Mouse (Mus musculus): ENCODE measurements at regions not wholly inside any gene's neighbourhood (a gene's known extent, or its start where the extent isn't known, plus 50 kb on each side); places are given as distances from the start of the nearest gene placed in this dataset.
A peak's percentile ranks its signal among the peaks of the same experiment; 100 is the strongest.

DNA sequence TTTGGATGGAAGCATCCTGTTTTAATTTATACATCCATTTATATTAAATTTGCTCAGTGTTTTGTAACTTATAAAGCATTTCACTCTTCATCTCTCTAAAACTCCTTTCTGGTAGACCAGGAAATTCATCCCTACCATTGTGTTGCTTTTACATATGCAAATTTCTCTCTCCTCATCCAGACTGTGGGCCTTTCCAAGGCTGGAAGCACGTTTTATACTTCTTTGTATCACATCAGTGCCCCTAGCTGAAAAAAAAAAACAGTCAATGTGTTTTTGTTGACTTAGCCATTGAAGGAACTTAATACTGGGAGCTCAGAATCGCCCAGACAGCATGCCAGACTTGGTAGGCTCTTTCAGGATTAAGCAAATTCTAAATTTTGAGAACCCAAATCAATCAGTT lies 174.9 kb upstream of the Gm6793 start:
- no peak overlapping the region for H3K9ac ChIP-seq (replicated peaks; ENCODE audit: low read depth, low read length)
- H3K27ac ChIP-seq (ENCODE audit: low read length), result no peak overlapping the region
- no peaks in the 10 kb centered on the region for H3K36me3 ChIP-seq (ENCODE audit: control insufficient read depth, insufficient read depth, low read length)
- WGBS, result 31% methylated on average over 2 of the region's 2 CpGs
- H3K9me3 ChIP-seq (ENCODE audit: control insufficient read depth, low read depth, low read length), result no peaks in the 10 kb centered on the region
- H3K4me2 ChIP-seq (replicated peaks; ENCODE audit: low read depth, low read length), result no peak overlapping the region
- ATAC-seq (ENCODE audit: insufficient number of reproducible peaks, insufficient read depth, low FRiP score, low read depth), result no peak
- H3K4me3 ChIP-seq (ENCODE audit: low read depth, low read length), result no peak overlapping the region
- no peaks in the 10 kb centered on the region for H3K4me1 ChIP-seq (ENCODE audit: control insufficient read depth, insufficient read depth, low read length)
- no peaks in the 10 kb centered on the region for H3K27me3 ChIP-seq (ENCODE audit: control insufficient read depth, insufficient read depth, low read length)

GRCm38 (mm10) chr8:112170184-112170583 lies 155.3 kb upstream of the Gm6793 start:
- Histone ChIP-seq H3K27ac (ENCODE audit: low read length) (no peak overlapping the region), H3K4me3 (ENCODE audit: low read depth, low read length) (no peak overlapping the region), H3K4me2 (replicated peaks; ENCODE audit: low read depth, low read length) (no peak overlapping the region), H3K9ac (replicated peaks; ENCODE audit: low read depth, low read length) (no peak overlapping the region), H3K9me3 (ENCODE audit: control insufficient read depth, low read depth, low read length) (no peaks in the 10 kb centered on the region), H3K36me3 (ENCODE audit: control insufficient read depth, insufficient read depth, low read length) (no peaks in the 10 kb centered on the region), H3K4me1 (ENCODE audit: control insufficient read depth, insufficient read depth, low read length) (no peaks in the 10 kb centered on the region), H3K27me3 (ENCODE audit: control insufficient read depth, insufficient read depth, low read length) (no peaks in the 10 kb centered on the region)
- WGBS, result 92% methylated on average over 1 of the region's 1 CpGs
- ATAC-seq (ENCODE audit: insufficient number of reproducible peaks, insufficient read depth, low FRiP score, low read depth), result no peak

- WGBS, result 74% methylated on average over 7 of the region's 7 CpGs
These were observed 141.8 kb upstream of the Gm6793 start for GRCm38 (mm10) chr8:112156656-112157055.

DNA sequence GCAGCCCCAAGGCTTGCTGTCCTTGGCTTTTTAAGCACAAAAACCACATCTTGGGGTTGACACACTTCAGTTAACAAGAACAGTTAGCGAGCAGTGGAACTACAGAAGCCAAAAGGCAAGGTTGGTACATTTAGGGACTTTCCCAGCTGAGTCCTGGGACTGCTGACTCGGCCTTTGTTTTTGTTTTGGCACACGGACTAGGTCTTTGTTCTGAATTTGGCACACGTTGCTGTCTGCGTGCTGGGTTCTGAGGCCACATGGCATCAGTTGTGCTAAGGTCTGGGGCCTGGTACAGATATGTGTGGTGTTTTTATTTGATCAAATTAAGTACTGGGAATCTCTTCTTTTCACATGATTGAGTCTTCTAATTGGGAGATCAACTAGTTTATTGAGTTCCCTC lies 124.1 kb upstream of the Gm6793 start:
- Histone ChIP-seq H3K9ac (replicated peaks; ENCODE audit: low read depth, low read length) (no peak overlapping the region), H3K4me2 (replicated peaks; ENCODE audit: low read depth, low read length) (no peak overlapping the region), H3K27me3 (ENCODE audit: control insufficient read depth, insufficient read depth, low read length) (no peaks in the 10 kb centered on the region), H3K9me3 (ENCODE audit: control insufficient read depth, low read depth, low read length) (no peaks in the 10 kb centered on the region), H3K4me1 (ENCODE audit: control insufficient read depth, insufficient read depth, low read length) (no peaks in the 10 kb centered on the region), H3K27ac (ENCODE audit: low read length) (no peak overlapping the region), H3K36me3 (ENCODE audit: control insufficient read depth, insufficient read depth, low read length) (no peaks in the 10 kb centered on the region), H3K4me3 (ENCODE audit: low read depth, low read length) (no peak overlapping the region)
- 75% methylated on average over 5 of the region's 5 CpGs for WGBS
- ATAC-seq (ENCODE audit: insufficient number of reproducible peaks, insufficient read depth, low FRiP score, low read depth), result no peak

More at GRCm38 (mm10) chr8:112156656-112157055, 141.8 kb upstream of the Gm6793 start:
- Histone ChIP-seq H3K27ac (ENCODE audit: low read length) (no peak overlapping the region), H3K4me1 (ENCODE audit: control insufficient read depth, insufficient read depth, low read length) (no peaks in the 10 kb centered on the region), H3K36me3 (ENCODE audit: control insufficient read depth, insufficient read depth, low read length) (no peaks in the 10 kb centered on the region), H3K9ac (replicated peaks; ENCODE audit: low read depth, low read length) (no peak overlapping the region), H3K4me3 (ENCODE audit: low read depth, low read length) (no peak overlapping the region), H3K4me2 (replicated peaks; ENCODE audit: low read depth, low read length) (no peak overlapping the region), H3K9me3 (ENCODE audit: control insufficient read depth, low read depth, low read length) (no peaks in the 10 kb centered on the region), H3K27me3 (ENCODE audit: control insufficient read depth, insufficient read depth, low read length) (no peaks in the 10 kb centered on the region)
- ATAC-seq (ENCODE audit: insufficient number of reproducible peaks, insufficient read depth, low FRiP score, low read depth), result no peak

- Histone ChIP-seq H3K4me1 (ENCODE audit: control insufficient read depth, insufficient read depth, low read length) (no peaks in the 10 kb centered on the region), H3K36me3 (ENCODE audit: control insufficient read depth, insufficient read depth, low read length) (no peaks in the 10 kb centered on the region), H3K9ac (replicated peaks; ENCODE audit: low read depth, low read length) (no peak overlapping the region), H3K27ac (ENCODE audit: low read length) (no peak overlapping the region), H3K9me3 (ENCODE audit: control insufficient read depth, low read depth, low read length) (no peaks in the 10 kb centered on the region), H3K4me3 (ENCODE audit: low read depth, low read length) (no peak overlapping the region), H3K4me2 (replicated peaks; ENCODE audit: low read depth, low read length) (no peak overlapping the region), H3K27me3 (ENCODE audit: control insufficient read depth, insufficient read depth, low read length) (no peaks in the 10 kb centered on the region)
- WGBS, result 77% methylated on average over 2 of the region's 2 CpGs
- ATAC-seq (ENCODE audit: insufficient number of reproducible peaks, insufficient read depth, low FRiP score, low read depth), result no peak
These were observed 115.4 kb upstream of the Gm6793 start for GRCm38 (mm10) chr8:112130196-112130595.

GRCm38 (mm10) chr8:112128833-112129518 lies 114.1 kb upstream of the Gm6793 start:
- H3K27me3 ChIP-seq (ENCODE audit: control insufficient read depth, insufficient read depth, low read length), result no peaks in the 10 kb centered on the region
- no peak overlapping the region for H3K4me3 ChIP-seq (ENCODE audit: low read depth, low read length)
- no peaks in the 10 kb centered on the region for H3K4me1 ChIP-seq (ENCODE audit: control insufficient read depth, insufficient read depth, low read length)
- H3K27ac ChIP-seq (ENCODE audit: low read length), result no peak overlapping the region
- H3K9ac ChIP-seq (replicated peaks; ENCODE audit: low read depth, low read length), result no peak overlapping the region
- ATAC-seq (ENCODE audit: insufficient number of reproducible peaks, insufficient read depth, low FRiP score, low read depth), result peak; percentile 84
- H3K36me3 ChIP-seq (ENCODE audit: control insufficient read depth, insufficient read depth, low read length), result no peaks in the 10 kb centered on the region
- H3K4me2 ChIP-seq (replicated peaks; ENCODE audit: low read depth, low read length), result no peak overlapping the region
- H3K9me3 ChIP-seq (ENCODE audit: control insufficient read depth, low read depth, low read length), result no peaks in the 10 kb centered on the region
- 45% methylated on average over 14 of the region's 14 CpGs for WGBS

DNA sequence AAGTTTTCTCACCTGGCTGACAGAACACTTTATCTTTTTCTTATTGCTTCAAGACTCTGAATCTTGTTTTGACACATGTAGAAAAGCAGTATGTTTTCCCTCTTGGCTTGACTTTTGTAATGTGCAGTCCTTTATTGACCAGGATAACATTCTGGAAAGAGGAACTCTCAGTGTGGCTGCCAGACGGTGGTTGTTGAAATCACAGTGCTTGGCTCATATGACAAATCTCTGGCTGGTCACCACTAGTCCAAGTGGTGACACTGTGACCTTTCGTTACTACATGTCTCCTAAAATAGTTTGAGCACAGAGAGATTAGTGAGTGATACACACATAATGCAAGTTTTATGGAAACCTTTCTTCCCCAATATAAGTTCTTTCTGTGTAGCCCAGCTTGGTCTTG lies 97.1 kb upstream of the Gm6793 start:
- ATAC-seq (ENCODE audit: insufficient number of reproducible peaks, insufficient read depth, low FRiP score, low read depth), result no peak

DNA sequence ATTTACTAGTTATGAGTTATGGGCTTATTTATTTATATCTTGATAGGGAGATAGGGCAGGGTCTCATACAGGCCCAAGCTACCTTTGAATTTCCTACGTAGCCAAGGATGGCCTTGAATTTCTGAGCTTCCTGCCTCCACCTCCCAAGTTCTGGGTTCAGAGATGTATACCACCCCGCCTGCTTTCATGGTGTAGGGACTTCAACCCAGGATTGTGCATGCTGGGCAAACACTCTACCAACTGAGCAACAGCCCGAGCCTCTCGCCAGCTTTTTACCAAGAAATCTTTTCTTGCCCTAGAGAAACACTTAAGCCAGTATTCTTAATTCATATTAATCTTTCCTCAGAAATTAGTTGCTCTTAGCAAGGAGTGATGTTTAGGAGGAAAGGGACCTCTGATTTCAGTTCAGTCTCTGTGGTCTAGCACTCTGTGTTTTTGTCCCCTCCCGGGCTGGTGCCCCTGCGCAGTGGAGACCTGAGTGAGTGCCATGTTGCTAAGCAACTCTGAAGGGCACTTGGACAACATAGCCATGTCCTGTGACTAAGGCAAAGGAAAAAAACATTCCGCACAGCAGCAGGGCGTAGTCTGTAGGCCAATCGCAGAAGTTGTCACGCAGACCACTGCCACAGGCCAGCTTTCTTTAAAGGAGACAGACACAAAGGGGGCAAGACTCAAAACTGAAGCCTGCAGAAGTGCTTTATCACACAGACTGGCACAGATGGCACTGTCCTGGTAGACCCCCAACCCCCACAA lies 83.2 kb upstream of the Gm6793 start:
- H3K36me3 ChIP-seq (ENCODE audit: control insufficient read depth, insufficient read depth, low read length), result no peaks in the 10 kb centered on the region
- H3K4me1 ChIP-seq (ENCODE audit: control insufficient read depth, insufficient read depth, low read length), result no peaks in the 10 kb centered on the region
- H3K9me3 ChIP-seq (ENCODE audit: control insufficient read depth, low read depth, low read length), result no peaks in the 10 kb centered on the region
- no peak overlapping the region for H3K4me2 ChIP-seq (replicated peaks; ENCODE audit: low read depth, low read length)
- no peak for ATAC-seq (ENCODE audit: insufficient number of reproducible peaks, insufficient read depth, low FRiP score, low read depth)
- no peak overlapping the region for H3K4me3 ChIP-seq (ENCODE audit: low read depth, low read length)
- H3K27ac ChIP-seq (ENCODE audit: low read length), result no peak overlapping the region
- 84% methylated on average over 10 of the region's 10 CpGs for WGBS
- no peaks in the 10 kb centered on the region for H3K27me3 ChIP-seq (ENCODE audit: control insufficient read depth, insufficient read depth, low read length)
- no peak overlapping the region for H3K9ac ChIP-seq (replicated peaks; ENCODE audit: low read depth, low read length)

More for the DNA sequence above, 97.1 kb upstream of the Gm6793 start:
- Histone ChIP-seq H3K9ac (replicated peaks; ENCODE audit: low read depth, low read length) (no peak overlapping the region), H3K27me3 (ENCODE audit: control insufficient read depth, insufficient read depth, low read length) (no peaks in the 10 kb centered on the region), H3K4me1 (ENCODE audit: control insufficient read depth, insufficient read depth, low read length) (no peaks in the 10 kb centered on the region), H3K27ac (ENCODE audit: low read length) (no peak overlapping the region), H3K9me3 (ENCODE audit: control insufficient read depth, low read depth, low read length) (no peaks in the 10 kb centered on the region), H3K36me3 (ENCODE audit: control insufficient read depth, insufficient read depth, low read length) (no peaks in the 10 kb centered on the region), H3K4me3 (ENCODE audit: low read depth, low read length) (no peak overlapping the region), H3K4me2 (replicated peaks; ENCODE audit: low read depth, low read length) (no peak overlapping the region)
- 62% methylated on average over 2 of the region's 2 CpGs for WGBS

Measured in stomach, embryonic 14.5 days (tissue).